Mouse (Mus musculus): ENCODE results near the gene Ube2n. TPM values are rescaled to one million over a fixed set of nuclear protein-coding genes. Genes with fewer than 3 reads are reported as not detected.
"Not testable (repeated sequence)": the region's sequence is repeated elsewhere in the genome, so short reads cannot be mapped to it uniquely, and the experiment has no call there.

Ube2n gene
- polyA plus RNA-seq, 1 experiment from 2014 or later, result 282 TPM

- no peaks in the 10 kb centered on the region for H3K27me3 ChIP-seq (replicated peaks; ENCODE audit: control insufficient read depth, insufficient read depth, low read length)
- peak; percentile 45; the same call in 1 of the 2 replicates for ATAC-seq (ENCODE audit: low read depth)
- DNase-seq (ENCODE audit: low spot score), result peak; percentile 67
- H3K4me3 ChIP-seq (ENCODE audit: low read depth, low read length), result no peak overlapping the region
- H3K36me3 ChIP-seq (ENCODE audit: control insufficient read depth, insufficient read depth, low read length), result peaks cover 57% of the 10 kb centered on the region
- no peak overlapping the region for H3K4me2 ChIP-seq (ENCODE audit: low read depth, low read length)
- no peaks in the 10 kb centered on the region for H3K9me3 ChIP-seq (ENCODE audit: control insufficient read depth, low read length)
- no peak overlapping the region for H3K9ac ChIP-seq (ENCODE audit: low read depth, low read length)
- peak overlapping the region; percentile 44; the same call in 1 of the 2 replicates for H3K27ac ChIP-seq (replicated peaks; ENCODE audit: low read depth, low read length)
- WGBS, result 63% methylated on average over 4 of the region's 4 CpGs
- peaks cover 10% of the 10 kb centered on the region; the same call in 1 of the 2 replicates for H3K4me1 ChIP-seq (ENCODE audit: control insufficient read depth, insufficient read depth, low read length)
Measured at GRCm38 (mm10) chr10:95545051-95545450, 30.1 kb downstream of the Ube2n start.

- H3K4me2 ChIP-seq (ENCODE audit: low read depth, low read length), result no peak overlapping the region
- DNase-seq (ENCODE audit: low spot score), result no peak
- 98% methylated on average over 2 of the region's 2 CpGs for WGBS
- H3K27ac ChIP-seq (replicated peaks; ENCODE audit: low read depth, low read length), result peak overlapping the region; percentile 39; the same call in 1 of the 2 replicates
- peaks cover 67% of the 10 kb centered on the region for H3K36me3 ChIP-seq (ENCODE audit: control insufficient read depth, insufficient read depth, low read length)
- no peak overlapping the region for H3K9ac ChIP-seq (ENCODE audit: low read depth, low read length)
- no peak overlapping the region for H3K4me3 ChIP-seq (ENCODE audit: low read depth, low read length)
- H3K4me1 ChIP-seq (ENCODE audit: control insufficient read depth, insufficient read depth, low read length), result peaks cover 10% of the 10 kb centered on the region; the same call in 1 of the 2 replicates
- no peaks in the 10 kb centered on the region for H3K9me3 ChIP-seq (ENCODE audit: control insufficient read depth, low read length)
- no peaks in the 10 kb centered on the region for H3K27me3 ChIP-seq (replicated peaks; ENCODE audit: control insufficient read depth, insufficient read depth, low read length)
- ATAC-seq (ENCODE audit: low read depth), result no peak
Measured at GRCm38 (mm10) chr10:95546178-95546577, 31.2 kb downstream of the Ube2n start.

GRCm38 (mm10) chr10:95548154-95548826 is 33.3 kb downstream of the Ube2n start:
- no peak overlapping the region for H3K4me3 ChIP-seq (ENCODE audit: low read depth, low read length)
- H3K9ac ChIP-seq (ENCODE audit: low read depth, low read length), result no peak overlapping the region
- H3K27me3 ChIP-seq (replicated peaks; ENCODE audit: control insufficient read depth, insufficient read depth, low read length), result no peaks in the 10 kb centered on the region
- H3K4me1 ChIP-seq (ENCODE audit: control insufficient read depth, insufficient read depth, low read length), result peaks cover 10% of the 10 kb centered on the region; the same call in 1 of the 2 replicates
- no peak for ATAC-seq (ENCODE audit: low read depth)
- H3K36me3 ChIP-seq (ENCODE audit: control insufficient read depth, insufficient read depth, low read length), result peaks cover 68% of the 10 kb centered on the region
- no peak overlapping the region for H3K4me2 ChIP-seq (ENCODE audit: low read depth, low read length)
- H3K27ac ChIP-seq (replicated peaks; ENCODE audit: low read depth, low read length), result no peak overlapping the region
- WGBS, result 79% methylated on average over 11 of the region's 11 CpGs
- H3K9me3 ChIP-seq (ENCODE audit: control insufficient read depth, low read length), result no peaks in the 10 kb centered on the region
- no peak for DNase-seq (ENCODE audit: low spot score)

GRCm38 (mm10) chr10:95549080-95549479 is 34.1 kb downstream of the Ube2n start:
- H3K36me3 ChIP-seq (ENCODE audit: control insufficient read depth, insufficient read depth, low read length), result peaks cover 66% of the 10 kb centered on the region
- 60% methylated on average over 5 of the region's 5 CpGs for WGBS

GRCm38 (mm10) chr10:95550506-95550905 is 35.6 kb downstream of the Ube2n start:
- Histone ChIP-seq H3K9me3 (ENCODE audit: control insufficient read depth, low read length) (no peaks in the 10 kb centered on the region), H3K27me3 (replicated peaks; ENCODE audit: control insufficient read depth, insufficient read depth, low read length) (no peaks in the 10 kb centered on the region), H3K4me2 (ENCODE audit: low read depth, low read length) (no peak overlapping the region), H3K9ac (ENCODE audit: low read depth, low read length) (no peak overlapping the region), H3K36me3 (ENCODE audit: control insufficient read depth, insufficient read depth, low read length) (peaks cover 53% of the 10 kb centered on the region), H3K27ac (replicated peaks; ENCODE audit: low read depth, low read length) (no peak overlapping the region), H3K4me1 (ENCODE audit: control insufficient read depth, insufficient read depth, low read length) (no peaks in the 10 kb centered on the region), H3K4me3 (ENCODE audit: low read depth, low read length) (no peak overlapping the region)
- DNase-seq (ENCODE audit: low spot score) (no peak), ATAC-seq (ENCODE audit: low read depth) (no peak)
- 53% methylated on average over 1 of the region's 1 CpGs for WGBS

More at GRCm38 (mm10) chr10:95549080-95549479, 34.1 kb downstream of the Ube2n start:
- ATAC-seq (ENCODE audit: low read depth); H3K27me3 ChIP-seq (replicated peaks; ENCODE audit: control insufficient read depth, insufficient read depth, low read length); H3K27ac ChIP-seq (replicated peaks; ENCODE audit: low read depth, low read length); DNase-seq (ENCODE audit: low spot score); H3K4me3 ChIP-seq (ENCODE audit: low read depth, low read length); H3K4me1 ChIP-seq (ENCODE audit: control insufficient read depth, insufficient read depth, low read length); H3K9me3 ChIP-seq (ENCODE audit: control insufficient read depth, low read length); H3K9ac ChIP-seq (ENCODE audit: low read depth, low read length); H3K4me2 ChIP-seq (ENCODE audit: low read depth, low read length): not testable (repeated sequence)

GRCm38 (mm10) chr10:95551752-95552151 is 36.8 kb downstream of the Ube2n start:
- no peak for ATAC-seq (ENCODE audit: low read depth)
- DNase-seq (ENCODE audit: low spot score), result no peak
- H3K9ac ChIP-seq (ENCODE audit: low read depth, low read length), result no peak overlapping the region

GRCm38 (mm10) chr10:95552326-95552725 is 37.4 kb downstream of the Ube2n start:
- 53% methylated on average over 3 of the region's 3 CpGs for WGBS
- Histone ChIP-seq H3K27ac (replicated peaks; ENCODE audit: low read depth, low read length) (no peak overlapping the region), H3K4me2 (ENCODE audit: low read depth, low read length) (no peak overlapping the region), H3K4me1 (ENCODE audit: control insufficient read depth, insufficient read depth, low read length) (no peaks in the 10 kb centered on the region), H3K9ac (ENCODE audit: low read depth, low read length) (no peak overlapping the region), H3K4me3 (ENCODE audit: low read depth, low read length) (no peak overlapping the region), H3K9me3 (ENCODE audit: control insufficient read depth, low read length) (no peaks in the 10 kb centered on the region), H3K27me3 (replicated peaks; ENCODE audit: control insufficient read depth, insufficient read depth, low read length) (no peaks in the 10 kb centered on the region), H3K36me3 (ENCODE audit: control insufficient read depth, insufficient read depth, low read length) (peaks cover 34% of the 10 kb centered on the region)
- DNase-seq (ENCODE audit: low spot score) (no peak), ATAC-seq (ENCODE audit: low read depth) (no peak)

More at GRCm38 (mm10) chr10:95551752-95552151, 36.8 kb downstream of the Ube2n start:
- Histone ChIP-seq H3K27ac (replicated peaks; ENCODE audit: low read depth, low read length) (no peak overlapping the region), H3K9me3 (ENCODE audit: control insufficient read depth, low read length) (no peaks in the 10 kb centered on the region), H3K4me1 (ENCODE audit: control insufficient read depth, insufficient read depth, low read length) (no peaks in the 10 kb centered on the region), H3K4me2 (ENCODE audit: low read depth, low read length) (no peak overlapping the region), H3K4me3 (ENCODE audit: low read depth, low read length) (no peak overlapping the region), H3K27me3 (replicated peaks; ENCODE audit: control insufficient read depth, insufficient read depth, low read length) (no peaks in the 10 kb centered on the region), H3K36me3 (ENCODE audit: control insufficient read depth, insufficient read depth, low read length) (peaks cover 40% of the 10 kb centered on the region)

- DNase-seq (ENCODE audit: low spot score) (no peak), ATAC-seq (ENCODE audit: low read depth) (no peak)
- Histone ChIP-seq H3K36me3 (ENCODE audit: control insufficient read depth, insufficient read depth, low read length) (peaks cover 9% of the 10 kb centered on the region), H3K4me3 (ENCODE audit: low read depth, low read length) (no peak overlapping the region), H3K9ac (ENCODE audit: low read depth, low read length) (no peak overlapping the region), H3K9me3 (ENCODE audit: control insufficient read depth, low read length) (no peaks in the 10 kb centered on the region), H3K4me2 (ENCODE audit: low read depth, low read length) (no peak overlapping the region), H3K27ac (replicated peaks; ENCODE audit: low read depth, low read length) (no peak overlapping the region), H3K4me1 (ENCODE audit: control insufficient read depth, insufficient read depth, low read length) (no peaks in the 10 kb centered on the region; the same call in 1 of the 2 replicates), H3K27me3 (replicated peaks; ENCODE audit: control insufficient read depth, insufficient read depth, low read length) (no peaks in the 10 kb centered on the region)
- 74% methylated on average over 11 of the region's 11 CpGs for WGBS
Measured at GRCm38 (mm10) chr10:95555866-95556265, 40.9 kb downstream of the Ube2n start.

GRCm38 (mm10) chr10:95557337-95557828 is 42.4 kb downstream of the Ube2n start:
- H3K27me3 ChIP-seq (replicated peaks; ENCODE audit: control insufficient read depth, insufficient read depth, low read length), result no peaks in the 10 kb centered on the region
- no peak overlapping the region for H3K27ac ChIP-seq (replicated peaks; ENCODE audit: low read depth, low read length)
- H3K4me1 ChIP-seq (ENCODE audit: control insufficient read depth, insufficient read depth, low read length), result peaks cover 6% of the 10 kb centered on the region
- H3K4me3 ChIP-seq (ENCODE audit: low read depth, low read length), result no peak overlapping the region
- DNase-seq (ENCODE audit: low spot score) (peak; percentile 52), ATAC-seq (ENCODE audit: low read depth) (no peak)
- no peaks in the 10 kb centered on the region for H3K9me3 ChIP-seq (ENCODE audit: control insufficient read depth, low read length)
- H3K9ac ChIP-seq (ENCODE audit: low read depth, low read length), result no peak overlapping the region
- peaks cover 4% of the 10 kb centered on the region; the same call in 1 of the 2 replicates for H3K36me3 ChIP-seq (ENCODE audit: control insufficient read depth, insufficient read depth, low read length)
- 91% methylated on average over 5 of the region's 5 CpGs for WGBS
- H3K4me2 ChIP-seq (ENCODE audit: low read depth, low read length), result no peak overlapping the region
